Mouse (Mus musculus) MEL (cell line): ENCODE measurements around the gene Ntan1.

ENCODE experiments used
- CHD2 ChIP-seq: IDR thresholded peaks from 2 replicates; pipeline ENCODE4 v1.6.1; 2011; ENCODE audit warnings: low read length, improper control_type of control experiment
- CTCF ChIP-seq, 3 experiments: IDR thresholded peaks in 2 of 3; conservative IDR thresholded peaks in 1 of 3; 2 replicates each; pipeline ENCODE4 v1.5.1; 2011 to 2012; ENCODE audit warnings: low read length in 3 of 3, low read depth in 2 of 3, mild to moderate bottlenecking in 2 of 3, improper control_type of control experiment in 1 of 3, inconsistent platforms in 1 of 3, mixed read lengths in 1 of 3, moderate library complexity in 1 of 3; ENCODE audit not compliant: control insufficient read depth in 1 of 3, insufficient read depth in 1 of 3, poor library complexity in 1 of 3, severe bottlenecking in 1 of 3
- EP300 ChIP-seq, 2 experiments: IDR thresholded peaks; 2 replicates each; pipeline ENCODE4 v1.6.1; 2011; ENCODE audit warnings: improper control_type of control experiment in 2 of 2, low read length in 2 of 2, low read depth in 1 of 2, mild to moderate bottlenecking in 1 of 2
- GABPA ChIP-seq: IDR thresholded peaks from 2 replicates; pipeline ENCODE4 v1.6.1; 2012; ENCODE audit warnings: low read depth, mild to moderate bottlenecking, inconsistent platforms, low read length, improper control_type of control experiment, moderate library complexity
- KAT2A ChIP-seq: conservative IDR thresholded peaks from 2 replicates; pipeline ENCODE4 v1.6.1; 2012; ENCODE audit warnings: low read depth, low read length, improper control_type of control experiment, inconsistent platforms
- MAZ ChIP-seq: IDR thresholded peaks from 2 replicates; pipeline ENCODE4 v1.6.1; 2012; ENCODE audit warnings: low read depth, mild to moderate bottlenecking, inconsistent platforms, low read length, improper control_type of control experiment
- POLR2A ChIP-seq, 2 experiments: IDR thresholded peaks; 2 replicates each; pipeline ENCODE4 v1.6.1; 2011 to 2012; ENCODE audit warnings: low read length in 2 of 2, mild to moderate bottlenecking in 2 of 2, control low read depth in 1 of 2, improper control_type of control experiment in 1 of 2, low read depth in 1 of 2, moderate library complexity in 1 of 2; ENCODE audit not compliant: control insufficient read depth in 1 of 2, insufficient read depth in 1 of 2, poor library complexity in 1 of 2
- POLR2AphosphoS5 ChIP-seq: IDR thresholded peaks from 2 replicates; pipeline ENCODE4 v1.6.1; 2012; ENCODE audit warnings: low read depth, borderline replicate concordance, mild to moderate bottlenecking, inconsistent platforms, low read length, moderate library complexity, mixed read lengths
- TBP ChIP-seq: IDR thresholded peaks from 2 replicates; pipeline ENCODE4 v1.8.0; 2011; ENCODE audit warnings: low read depth, low read length, improper control_type of control experiment

DNA sequence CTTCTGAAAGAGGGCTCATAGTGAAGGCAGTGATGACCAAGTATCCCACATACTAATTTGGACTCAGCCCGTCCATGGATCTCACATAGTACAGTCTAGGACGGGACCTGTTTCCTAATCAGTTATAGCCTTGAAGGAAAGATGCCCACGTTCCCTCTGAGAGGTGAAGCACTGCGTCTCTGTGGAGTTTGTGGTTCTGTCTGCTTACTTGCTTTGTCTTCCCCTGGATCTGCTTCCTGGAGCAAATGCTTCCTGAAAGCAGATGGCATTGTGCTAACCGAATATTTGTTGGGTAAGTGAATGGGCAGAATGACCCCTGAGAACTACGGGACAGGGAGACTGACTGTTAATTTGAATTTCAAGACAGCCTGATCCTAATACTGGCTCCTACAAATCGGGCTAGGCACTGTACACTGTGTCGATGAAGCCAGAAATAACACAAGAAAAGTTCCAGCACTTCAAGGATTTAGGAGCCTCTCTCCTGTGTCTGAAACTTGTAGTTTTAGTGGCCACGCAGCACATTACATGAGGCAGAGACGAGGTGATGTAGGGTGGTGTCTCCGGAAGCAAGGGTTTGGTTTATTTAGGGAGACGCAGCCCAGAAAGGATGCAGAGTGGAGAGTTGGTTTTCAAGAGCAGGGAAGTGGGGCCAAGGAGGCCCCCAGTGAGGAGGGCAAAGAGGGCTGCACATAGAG, 1.3 kb downstream of the Ntan1 start:
- no peak for TF ChIP-seq MAZ
- no peak for TF ChIP-seq CHD2
- TF ChIP-seq KAT2A: no peak
- TF ChIP-seq POLR2AphosphoS5: no peak
- TF ChIP-seq POLR2A (IDR thresholded peaks at IDR 0.05; ENCODE audit: control insufficient read depth in 1 of 2, insufficient read depth in 1 of 2, low read depth in 1 of 2, low read length in 2 of 2, poor library complexity in 1 of 2): no peak
- TF ChIP-seq CTCF (IDR thresholded peaks at IDR 0.05 in 2 of 3, conservative IDR thresholded peaks at IDR 0.05 in 1 of 3; ENCODE audit: control insufficient read depth in 1 of 3, insufficient read depth in 1 of 3, low read depth in 2 of 3, low read length in 3 of 3, poor library complexity in 1 of 3, severe bottlenecking in 1 of 3): no peak
- no peak for TF ChIP-seq EP300 (IDR thresholded peaks at IDR 0.05; ENCODE audit: low read depth in 1 of 2, low read length in 2 of 2)
- TF ChIP-seq GABPA: no peak
- TF ChIP-seq TBP: no peak
